Mouse (Mus musculus) bone marrow, adult 2 months (tissue): ENCODE results near the gene Kif4.

Experiments used
- CTCF ChIP-seq: fragments of 200-500 bp; IDR thresholded peaks from 2 replicates; pipeline ENCODE4 v1.5.1; 2011; ENCODE audit warnings: low read length, control low read depth; ENCODE audit not compliant: control insufficient read depth, insufficient read depth
- POLR2A ChIP-seq: fragments of 200-500 bp; IDR thresholded peaks from 2 replicates; pipeline ENCODE4 v1.6.1; 2011; ENCODE audit warnings: low read depth, mild to moderate bottlenecking, control low read depth, low read length, borderline replicate concordance; ENCODE audit not compliant: control insufficient read depth

DNA sequence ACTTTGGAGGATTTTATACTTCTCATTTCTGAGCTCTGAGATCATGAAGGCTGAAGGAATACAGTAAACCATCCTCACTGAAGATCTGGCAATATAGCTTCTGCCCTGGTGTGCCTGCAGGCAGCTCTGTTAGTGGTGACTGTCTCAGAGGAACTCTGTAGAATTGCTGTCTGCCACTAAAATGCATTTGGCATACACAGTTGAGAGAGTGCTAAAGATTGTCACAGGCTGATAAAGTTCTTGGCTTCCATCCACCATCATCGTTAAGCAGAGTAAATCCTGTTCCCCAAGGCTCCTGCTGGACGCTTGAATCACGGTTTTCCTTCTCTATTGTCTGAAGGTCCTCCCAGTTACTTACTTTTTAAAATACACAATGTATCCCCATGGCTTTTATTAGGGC is 61.0 kb downstream of the Kif4 start:
- TF ChIP-seq POLR2A = no peak
- TF ChIP-seq CTCF = no peak
